Mouse (Mus musculus) left cerebral cortex, adult 8-10 months (tissue): Measurements from ENCODE around the gene Tbc1d13. TPM values are rescaled to one million over a fixed set of nuclear protein-coding genes. Genes with fewer than 3 reads are reported as not detected.
"Not testable (repeated sequence)": the region's sequence is repeated elsewhere in the genome, so short reads cannot be mapped to it uniquely, and the experiment has no call there.

Experiments used
- DNase-seq, 2 experiments: peaks; one replicate each; pipeline ENCODE4 v3.0.0; 2022; ENCODE audit warnings: low spot score in 2 of 2
- total RNA-seq, 4 experiments: library from RNA; stranded (reverse); gene quantifications; 2 replicates each; pipeline ENCODE4 v1.2.4; 2022

The Tbc1d13 gene
- total RNA-seq, 4 experiments from 2014 or later = 46.3 to 59.3 (median 49.1) TPM

- peak; percentile 81 to 96 for DNase-seq
These were observed 44.4 kb downstream of the Tbc1d13 start, which contains the start of gene Spout1 for GRCm38 (mm10) chr2:30177700-30178675. TSS of gene Spout1 (minus strand) at chr2:30178459.

GRCm38 (mm10) chr2:30178711-30179110 is 45.2 kb downstream of the Tbc1d13 start:
- DNase-seq = not testable (repeated sequence)

- DNase-seq = no peak
These were observed 48.9 kb downstream of the Tbc1d13 start for GRCm38 (mm10) chr2:30182424-30182823.

- DNase-seq = no peak
These were observed 50.2 kb downstream of the Tbc1d13 start for GRCm38 (mm10) chr2:30183721-30184120.

GRCm38 (mm10) chr2:30185276-30185675 is 51.7 kb downstream of the Tbc1d13 start:
- DNase-seq = no peak

- DNase-seq = no peak
These were observed 52.1 kb downstream of the Tbc1d13 start for GRCm38 (mm10) chr2:30185681-30186080.

GRCm38 (mm10) chr2:30191790-30192580 is 58.4 kb downstream of the Tbc1d13 start:
- no peak for DNase-seq

- no peak for DNase-seq
These were observed 61.1 kb downstream of the Tbc1d13 start for GRCm38 (mm10) chr2:30194656-30195055.

- DNase-seq = no peak
These were observed 64.5 kb downstream of the Tbc1d13 start for GRCm38 (mm10) chr2:30198021-30198420.

- no peak for DNase-seq
These were observed 66.4 kb downstream of the Tbc1d13 start for GRCm38 (mm10) chr2:30199984-30200383.

GRCm38 (mm10) chr2:30200388-30200925 is 66.9 kb downstream of the Tbc1d13 start:
- no peak for DNase-seq

Other genes with a start within 250 kb of the Tbc1d13 start
- 100 to 1,000 TPM in 1 of 4 experiments, 10 to 100 TPM in 3; 85.4 to 106 (median 97.1) TPM for gene Odf2, start 244.5 kb upstream of the Tbc1d13 start, total RNA-seq
- 10 to 100 TPM; 45.2 to 52.4 (median 48.4) TPM for gene Gle1, start 198.3 kb upstream of the Tbc1d13 start, total RNA-seq
- 100 to 1,000 TPM; 738 to 833 (median 788) TPM for gene Sptan1, start 168.2 kb upstream of the Tbc1d13 start, total RNA-seq
- gene Wdr34, start 84.9 kb upstream of the Tbc1d13 start, total RNA-seq = 10 to 100 TPM; 38.7 to 43.4 (median 42.1) TPM
- gene Set, start 76.4 kb upstream of the Tbc1d13 start, total RNA-seq = 100 to 1,000 TPM; 190 to 221 (median 207) TPM
- gene Pkn3, start 56.1 kb upstream of the Tbc1d13 start, total RNA-seq = 1 to 10 TPM; 1.9 to 4.5 (median 2.3) TPM
- gene Zdhhc12, start 40.1 kb upstream of the Tbc1d13 start, total RNA-seq = 10 to 100 TPM in 1 of 4 experiments, 1 to 10 TPM in 3; 6.8 to 10.5 (median 8.9) TPM
- 100 to 1,000 TPM; 141 to 144 (median 142) TPM for gene Zer1, start 9.2 kb upstream of the Tbc1d13 start, total RNA-seq
- 10 to 100 TPM; 18.8 to 23.6 (median 22.9) TPM for gene Endog, start 37.7 kb downstream of the Tbc1d13 start, total RNA-seq
- 10 to 100 TPM; 30.7 to 36.2 (median 31.6) TPM for gene Spout1, start 44.7 kb downstream of the Tbc1d13 start, total RNA-seq
- 10 to 100 TPM; 15.3 to 16.8 (median 16.1) TPM for gene Kyat1, start 72.1 kb downstream of the Tbc1d13 start, total RNA-seq
- 10 to 100 TPM; 59.1 to 67.0 (median 61.5) TPM for gene Lrrc8a, start 104.0 kb downstream of the Tbc1d13 start, total RNA-seq
- gene Gm28035, start 106.8 kb downstream of the Tbc1d13 start, total RNA-seq = 1 to 10 TPM; 3.8 to 8.8 (median 5.5) TPM
- 10 to 100 TPM; 16.6 to 22.2 (median 19.5) TPM for gene Phyhd1, start 132.5 kb downstream of the Tbc1d13 start, total RNA-seq
- gene Gm28038, start 147.3 kb downstream of the Tbc1d13 start, total RNA-seq = not detected
- gene Dolk, start 152.6 kb downstream of the Tbc1d13 start, total RNA-seq = 10 to 100 TPM; 23.3 to 27.7 (median 25.2) TPM
- gene Nup188, start 152.7 kb downstream of the Tbc1d13 start, total RNA-seq = 10 to 100 TPM; 16.7 to 23.0 (median 19.6) TPM
- gene Sh3glb2, start 225.6 kb downstream of the Tbc1d13 start, total RNA-seq = 100 to 1,000 TPM; 279 to 301 (median 286) TPM
- gene Miga2, start 230.5 kb downstream of the Tbc1d13 start, total RNA-seq = 100 to 1,000 TPM; 106 to 121 (median 108) TPM